Mouse (Mus musculus) heart, embryonic 11.5 days (tissue): ENCODE measurements around the gene Dock8. TPM values are rescaled to one million over a fixed set of nuclear protein-coding genes. Genes with fewer than 3 reads are reported as not detected.
"Not testable (repeated sequence)": the region's sequence is repeated elsewhere in the genome, so short reads cannot be mapped to it uniquely, and the experiment has no call there.

Experiments
- ATAC-seq: fragments of 200-750 bp; cut with Nextera tagmentation; replicated peaks from 2 replicates; pipeline ENCODE4 v1.8.0; 2017; ENCODE audit warnings: moderate library complexity; ENCODE audit not compliant: insufficient number of reproducible peaks, low FRiP score, low TSS enrichment
- H3K27ac ChIP-seq: fragments of 300-500 bp; sonication (generic); 2 replicates; pipeline ENCODE4 v1.5.1; 2014; ENCODE audit warnings: mild to moderate bottlenecking, low read depth, low read length
- H3K27me3 ChIP-seq: fragments of 300-500 bp; sonication (generic); 2 replicates; pipeline ENCODE4 v1.6.1; 2014; ENCODE audit warnings: mild to moderate bottlenecking, low read length, mixed read lengths; ENCODE audit not compliant: control insufficient read depth, insufficient read depth
- H3K36me3 ChIP-seq: fragments of 300-500 bp; sonication (generic); 2 replicates; pipeline ENCODE4 v1.6.1; 2014; ENCODE audit warnings: mild to moderate bottlenecking, low read length, moderate library complexity, mixed read lengths; ENCODE audit not compliant: control insufficient read depth, insufficient read depth
- H3K4me1 ChIP-seq: fragments of 300-500 bp; sonication (generic); 2 replicates; pipeline ENCODE4 v1.6.1; 2014; ENCODE audit warnings: low read length; ENCODE audit not compliant: control insufficient read depth, insufficient read depth
- H3K4me2 ChIP-seq: fragments of 300-500 bp; sonication (generic); 2 replicates; pipeline ENCODE4 v1.6.1; 2014; ENCODE audit warnings: mild to moderate bottlenecking, moderate library complexity
- H3K4me3 ChIP-seq: fragments of 300-500 bp; sonication (generic); 2 replicates; pipeline ENCODE4 v1.5.1; 2014; ENCODE audit warnings: low read depth, low read length
- H3K9ac ChIP-seq: fragments of 300-500 bp; sonication (generic); 2 replicates; pipeline ENCODE4 v1.6.1; 2014; ENCODE audit warnings: mild to moderate bottlenecking, low read depth, low read length, moderate library complexity
- H3K9me3 ChIP-seq: fragments of 300-500 bp; sonication (generic); replicated peaks from 2 replicates; pipeline ENCODE4 v1.6.1; 2016; ENCODE audit warnings: low read length; ENCODE audit not compliant: control insufficient read depth
- WGBS: fragments of 180-500 bp; shearing (Covaris S2); extraction: QIAGEN DNeasy Blood & Tissue Kit; methylation state at CpG from one replicate; pipeline ENCODE4 v1.1.7; 2014; ENCODE audit not compliant: insufficient replicate concordance; 5-methylcytosine and 5-hydroxymethylcytosine counted together
- polyA plus RNA-seq: library from polyadenylated mRNA; unstranded; fragments of >200 nt; fragmentation: Nextera tagmentation; extraction: Ambion mirVana; gene quantifications from 2 replicates; pipeline ENCODE4 v1.2.1, GENCODE M21; 2014

The Dock8 gene
- polyA plus RNA-seq, 1 experiment from 2014 or later: 4.9 TPM

- Histone ChIP-seq H3K9ac (no peak overlapping the region), H3K4me2 (no peak overlapping the region), H3K27ac (no peak overlapping the region), H3K9me3 (no peaks in the 10 kb centered on the region), H3K4me3 (no peak overlapping the region), H3K36me3 (no peaks in the 10 kb centered on the region), H3K4me1 (no peaks in the 10 kb centered on the region), H3K27me3 (0 out of 2 replicates have a peak, but pooled peaks cover 2% of the 10 kb centered on the region)
- WGBS: 68% methylated on average over 1 of the region's 1 CpGs
- no peak for ATAC-seq
Observed at GRCm38 (mm10) chr19:25006686-25007085, 7.4 kb downstream of the Dock8 start.

DNA sequence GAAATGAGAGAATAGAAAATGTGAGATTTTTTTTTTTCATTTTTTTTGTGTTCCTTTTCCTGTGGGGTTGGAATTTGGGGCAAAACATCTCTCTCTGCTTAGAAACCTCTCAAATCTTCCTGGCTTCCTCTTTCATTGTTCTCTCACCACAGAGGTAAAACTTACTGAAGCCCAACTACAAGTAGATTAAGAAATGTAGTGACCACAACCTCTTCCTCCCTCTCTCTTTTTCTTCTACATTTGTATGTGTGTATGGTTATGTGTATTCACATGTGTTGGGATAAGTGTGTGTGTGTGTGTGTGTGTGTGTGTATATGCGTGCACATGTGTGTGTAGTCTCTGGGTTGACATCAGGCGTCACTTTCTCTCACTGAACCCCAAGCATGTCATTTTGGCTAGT lies 9.2 kb downstream of the Dock8 start:
- no peak overlapping the region for H3K4me3 ChIP-seq
- no peak overlapping the region for H3K4me2 ChIP-seq
- H3K9me3 ChIP-seq: no peaks in the 10 kb centered on the region
- no peaks in the 10 kb centered on the region for H3K36me3 ChIP-seq
- WGBS: 78% methylated on average over 2 of the region's 2 CpGs
- H3K27me3 ChIP-seq: no peaks in the 10 kb centered on the region
- H3K4me1 ChIP-seq: no peaks in the 10 kb centered on the region
- no peak overlapping the region for H3K9ac ChIP-seq
- H3K27ac ChIP-seq: no peak overlapping the region
- no peak for ATAC-seq

GRCm38 (mm10) chr19:25022766-25023165 lies 23.4 kb downstream of the Dock8 start:
- ATAC-seq: no peak
- H3K4me1 ChIP-seq: no peaks in the 10 kb centered on the region
- no peak overlapping the region for H3K4me3 ChIP-seq
- no peaks in the 10 kb centered on the region for H3K9me3 ChIP-seq
- no peak overlapping the region for H3K27ac ChIP-seq
- H3K36me3 ChIP-seq: no peaks in the 10 kb centered on the region
- no peaks in the 10 kb centered on the region for H3K27me3 ChIP-seq
- no peak overlapping the region for H3K9ac ChIP-seq
- 82% methylated on average over 6 of the region's 6 CpGs for whole genome bisulfite sequencing
- no peak overlapping the region for H3K4me2 ChIP-seq

- H3K9me3 ChIP-seq: no peaks in the 10 kb centered on the region
- 67% methylated on average over 4 of the region's 4 CpGs for WGBS
- no peaks in the 10 kb centered on the region for H3K4me1 ChIP-seq
- H3K36me3 ChIP-seq: no peaks in the 10 kb centered on the region
- no peak overlapping the region for H3K9ac ChIP-seq
- no peak overlapping the region for H3K4me2 ChIP-seq
- H3K27ac ChIP-seq: no peak overlapping the region
- no peak overlapping the region for H3K4me3 ChIP-seq
- no peaks in the 10 kb centered on the region for H3K27me3 ChIP-seq
- ATAC-seq: no peak
Observed at GRCm38 (mm10) chr19:25031765-25032164, 32.4 kb downstream of the Dock8 start.

GRCm38 (mm10) chr19:25033008-25033407 lies 33.7 kb downstream of the Dock8 start:
- not testable (repeated sequence) for H3K9ac ChIP-seq, H3K27ac ChIP-seq, H3K27me3 ChIP-seq, H3K36me3 ChIP-seq, H3K9me3 ChIP-seq, H3K4me2 ChIP-seq, ATAC-seq, H3K4me3 ChIP-seq, H3K4me1 ChIP-seq
- 87% methylated on average over 6 of the region's 18 CpGs for WGBS

DNA sequence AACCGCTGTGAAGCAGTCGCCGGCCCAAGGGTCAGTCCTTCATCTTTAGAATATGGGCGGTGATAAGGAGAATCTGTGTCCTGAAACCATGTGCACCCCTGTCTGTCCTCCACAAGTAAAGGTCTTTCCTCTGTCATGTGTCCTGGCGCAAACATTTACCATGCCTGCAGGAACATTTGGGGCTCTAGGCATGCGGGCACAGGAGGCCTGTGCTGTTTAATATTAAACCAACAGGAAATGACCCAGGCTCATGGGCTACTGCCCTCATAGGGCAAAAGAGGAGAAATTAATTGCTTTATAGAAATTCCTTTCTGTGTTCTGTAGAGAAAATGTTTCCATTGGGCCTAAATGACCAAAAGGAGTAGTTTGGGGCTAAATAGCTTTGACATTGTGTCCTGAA lies 36.5 kb downstream of the Dock8 start:
- WGBS: 90% methylated on average over 6 of the region's 6 CpGs
- no peak for ATAC-seq
- no peaks in the 10 kb centered on the region for H3K9me3 ChIP-seq
- H3K27ac ChIP-seq: no peak overlapping the region
- H3K4me3 ChIP-seq: no peak overlapping the region
- H3K9ac ChIP-seq: no peak overlapping the region
- H3K27me3 ChIP-seq: no peaks in the 10 kb centered on the region
- H3K36me3 ChIP-seq: no peaks in the 10 kb centered on the region
- no peak overlapping the region for H3K4me2 ChIP-seq
- H3K4me1 ChIP-seq: no peaks in the 10 kb centered on the region

- Histone ChIP-seq H3K9ac (no peak overlapping the region), H3K36me3 (no peaks in the 10 kb centered on the region), H3K27ac (no peak overlapping the region), H3K4me3 (no peak overlapping the region), H3K4me2 (no peak overlapping the region), H3K4me1 (no peaks in the 10 kb centered on the region), H3K9me3 (no peaks in the 10 kb centered on the region), H3K27me3 (no peaks in the 10 kb centered on the region)
- no peak for ATAC-seq
- 42% methylated on average over 5 of the region's 5 CpGs for WGBS
Observed at GRCm38 (mm10) chr19:25036784-25037183, 37.5 kb downstream of the Dock8 start.

- Histone ChIP-seq H3K36me3 (no peaks in the 10 kb centered on the region), H3K4me3 (no peak overlapping the region), H3K27me3 (no peaks in the 10 kb centered on the region), H3K4me2 (no peak overlapping the region), H3K9ac (no peak overlapping the region), H3K4me1 (no peaks in the 10 kb centered on the region), H3K27ac (no peak overlapping the region), H3K9me3 (no peaks in the 10 kb centered on the region)
- 86% methylated on average over 4 of the region's 4 CpGs for WGBS
- ATAC-seq: no peak
Observed at GRCm38 (mm10) chr19:25037249-25037648, 37.9 kb downstream of the Dock8 start.

- H3K9ac ChIP-seq: no peak overlapping the region
- H3K36me3 ChIP-seq: no peaks in the 10 kb centered on the region
- H3K27ac ChIP-seq: no peak overlapping the region
- H3K4me3 ChIP-seq: no peak overlapping the region
- H3K4me2 ChIP-seq: no peak overlapping the region
- no peak for ATAC-seq
- no peaks in the 10 kb centered on the region for H3K4me1 ChIP-seq
- 57% methylated on average over 6 of the region's 6 CpGs for WGBS
- H3K27me3 ChIP-seq: no peaks in the 10 kb centered on the region
- no peaks in the 10 kb centered on the region for H3K9me3 ChIP-seq
Observed at GRCm38 (mm10) chr19:25038293-25038692, 39.0 kb downstream of the Dock8 start.
